Mouse (Mus musculus) embryonic facial prominence, embryonic 11.5 days (tissue): Measurements from ENCODE around the gene Rcn2. TPM values are rescaled to one million over a fixed set of nuclear protein-coding genes. Genes with fewer than 3 reads are reported as not detected.

Experiments
- ATAC-seq: fragments of 200-750 bp; cut with Nextera tagmentation; replicated peaks from 2 replicates; pipeline ENCODE4 v1.8.0; 2017; ENCODE audit warnings: low read depth; ENCODE audit not compliant: insufficient number of reproducible peaks, low FRiP score, low TSS enrichment
- DNase-seq: peaks from one replicate; pipeline ENCODE4 v3.0.0-alpha.2; 2015; ENCODE audit warnings: low spot score
- H3K27ac ChIP-seq: fragments of 300-500 bp; sonication (generic); replicated peaks from 2 replicates; pipeline ENCODE4 v1.5.1; 2014; ENCODE audit warnings: mild to moderate bottlenecking, low read depth, low read length, control low read depth
- H3K27me3 ChIP-seq: fragments of 300-500 bp; sonication (generic); 2 replicates; pipeline ENCODE4 v1.6.1; 2014; ENCODE audit warnings: mild to moderate bottlenecking, low read length, moderate library complexity, mixed read lengths; ENCODE audit not compliant: control insufficient read depth, insufficient read depth
- H3K36me3 ChIP-seq: fragments of 300-500 bp; sonication (generic); replicated peaks from 2 replicates; pipeline ENCODE4 v1.6.1; 2014; ENCODE audit warnings: low read depth, mild to moderate bottlenecking, low read length, moderate library complexity, mixed read lengths; ENCODE audit not compliant: control insufficient read depth, insufficient read depth
- H3K4me1 ChIP-seq: fragments of 300-500 bp; sonication (generic); 2 replicates; pipeline ENCODE4 v1.6.1; 2014; ENCODE audit warnings: low read length, mixed read lengths; ENCODE audit not compliant: control insufficient read depth, insufficient read depth
- H3K4me2 ChIP-seq: fragments of 300-500 bp; sonication (generic); 2 replicates; pipeline ENCODE4 v1.6.1; 2014; ENCODE audit warnings: low read depth, mild to moderate bottlenecking, control low read depth, low read length, moderate library complexity
- H3K4me3 ChIP-seq: fragments of 300-500 bp; sonication (generic); 2 replicates; pipeline ENCODE4 v1.5.1; 2014; ENCODE audit warnings: low read depth, low read length, control low read depth
- H3K9ac ChIP-seq: fragments of 300-500 bp; sonication (generic); replicated peaks from 2 replicates; pipeline ENCODE4 v1.6.1; 2014; ENCODE audit warnings: mild to moderate bottlenecking, control low read depth, low read length
- H3K9me3 ChIP-seq: fragments of 300-500 bp; sonication (generic); replicated peaks from 2 replicates; pipeline ENCODE4 v1.6.1; 2016; ENCODE audit warnings: mild to moderate bottlenecking, low read length, inconsistent platforms, mixed read lengths; ENCODE audit not compliant: control insufficient read depth
- WGBS: fragments of 180-500 bp; shearing (Covaris S2); extraction: QIAGEN DNeasy Blood & Tissue Kit; methylation state at CpG from one replicate; pipeline ENCODE4 v1.1.7; 2014; 5-methylcytosine and 5-hydroxymethylcytosine counted together
- polyA plus RNA-seq: library from polyadenylated mRNA; unstranded; fragments of >200 nt; fragmentation: Nextera tagmentation; extraction: Ambion mirVana; gene quantifications from 2 replicates; pipeline ENCODE4 v1.2.1, GENCODE M21; 2014

Rcn2 gene
- polyA plus RNA-seq, 1 experiment from 2014 or later, result 370 TPM

DNA sequence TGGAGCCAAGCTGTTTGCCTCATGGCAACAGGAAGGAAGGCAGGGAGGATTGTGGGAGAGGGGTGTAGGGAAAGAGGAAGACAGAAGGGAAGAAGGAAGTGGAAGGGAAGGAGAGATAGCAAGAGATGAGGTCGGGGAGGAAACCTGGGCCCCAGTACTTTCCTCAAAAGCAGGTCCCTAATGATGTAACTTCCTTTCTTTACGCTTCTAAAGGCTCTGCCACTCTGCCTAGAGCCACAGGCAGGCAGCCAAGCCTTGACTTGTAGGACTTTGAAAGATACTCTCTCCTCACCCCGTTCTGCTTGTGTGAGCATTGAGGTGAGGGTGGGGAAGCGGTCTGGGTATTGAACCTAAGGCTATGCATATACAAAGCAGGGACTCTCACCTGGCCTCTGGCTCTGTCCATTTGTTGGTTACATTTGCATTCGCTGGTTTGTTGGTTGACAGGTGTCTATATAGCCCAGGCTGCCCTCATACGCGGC lies 58.4 kb downstream of the Rcn2 start:
- H3K4me1 ChIP-seq, result no peaks in the 10 kb centered on the region
- no peak overlapping the region for H3K27ac ChIP-seq
- ATAC-seq (no peak), DNase-seq (no peak)
- 85% methylated on average over 7 of the region's 7 CpGs for WGBS
- no peak overlapping the region for H3K4me2 ChIP-seq
- no peaks in the 10 kb centered on the region for H3K9me3 ChIP-seq
- no peaks in the 10 kb centered on the region for H3K27me3 ChIP-seq
- no peaks in the 10 kb centered on the region for H3K36me3 ChIP-seq
- H3K4me3 ChIP-seq, result no peak overlapping the region
- no peak overlapping the region for H3K9ac ChIP-seq

- H3K27ac ChIP-seq, result no peak overlapping the region
- DNase-seq (no peak), ATAC-seq (no peak)
- no peaks in the 10 kb centered on the region for H3K4me1 ChIP-seq
- H3K9me3 ChIP-seq, result no peaks in the 10 kb centered on the region
- no peaks in the 10 kb centered on the region for H3K36me3 ChIP-seq
- no peak overlapping the region for H3K4me2 ChIP-seq
- H3K27me3 ChIP-seq, result no peaks in the 10 kb centered on the region
- H3K9ac ChIP-seq, result no peak overlapping the region
- no peak overlapping the region for H3K4me3 ChIP-seq
- WGBS, result 75% methylated on average over 4 of the region's 4 CpGs
Observed at GRCm38 (mm10) chr9:56101022-56101421, 59.4 kb downstream of the Rcn2 start.

DNA sequence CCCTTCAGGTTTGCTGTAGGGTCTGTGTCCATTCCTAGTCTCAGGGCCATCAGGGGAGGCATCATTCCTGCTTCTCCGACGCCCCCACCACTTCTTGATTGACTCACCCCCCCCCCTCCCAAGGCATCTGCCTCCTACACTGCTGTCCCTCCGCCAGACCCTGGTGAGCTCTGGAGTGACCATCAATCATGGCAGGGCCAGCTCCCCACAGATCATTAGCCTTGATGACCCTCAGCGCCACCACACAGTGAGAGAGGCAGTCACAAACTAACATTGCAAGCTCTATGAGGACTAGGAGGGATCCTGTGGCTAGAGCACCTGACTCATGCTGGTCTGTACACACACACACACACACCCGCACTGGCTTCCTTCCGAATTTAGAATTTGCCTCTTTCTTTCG lies 63.3 kb downstream of the Rcn2 start:
- Histone ChIP-seq H3K27ac (no peak overlapping the region), H3K27me3 (no peaks in the 10 kb centered on the region), H3K36me3 (no peaks in the 10 kb centered on the region), H3K4me2 (no peak overlapping the region), H3K4me1 (no peaks in the 10 kb centered on the region), H3K9me3 (no peaks in the 10 kb centered on the region), H3K9ac (no peak overlapping the region), H3K4me3 (no peak overlapping the region)
- no peak for ATAC-seq
- 80% methylated on average over 7 of the region's 7 CpGs for WGBS
- DNase-seq, result no peak

DNA sequence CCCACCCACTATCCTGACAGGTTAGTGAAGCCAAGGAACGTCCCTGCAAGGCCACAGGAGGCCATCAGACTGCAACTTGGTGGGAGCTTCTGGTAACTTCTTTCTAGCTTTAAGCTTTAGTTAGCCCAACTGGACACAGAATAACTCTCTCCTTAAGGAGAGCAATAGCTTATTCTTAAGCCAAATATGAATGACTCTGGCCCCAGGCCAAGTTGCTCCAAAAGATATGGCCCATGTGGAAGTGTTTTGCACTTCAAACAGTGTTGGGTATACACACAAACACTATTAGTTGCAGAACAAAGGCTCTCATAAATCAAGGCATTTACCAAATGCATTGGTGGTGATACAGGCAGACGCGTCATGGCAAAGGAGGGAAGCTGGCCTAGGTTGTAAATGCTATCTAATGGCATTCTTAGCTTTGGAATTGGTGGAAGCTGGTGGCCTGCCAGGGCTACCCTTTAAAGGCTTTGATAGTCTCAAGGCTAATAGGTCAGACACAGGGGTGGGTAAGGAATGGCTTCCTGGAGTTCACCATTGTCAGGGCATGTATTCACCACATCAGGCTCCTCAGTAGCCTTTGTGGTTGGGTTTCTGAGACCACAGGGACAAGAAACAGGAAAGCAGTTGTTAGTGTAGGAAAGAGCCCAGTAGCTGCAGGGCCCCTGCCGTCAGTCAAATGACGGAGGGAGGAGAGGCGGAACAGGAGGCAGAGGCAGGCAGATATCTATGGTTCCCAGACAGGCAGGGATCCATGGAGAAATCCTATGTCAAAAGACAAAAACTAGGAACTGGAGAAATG lies 64.8 kb downstream of the Rcn2 start:
- no peak for DNase-seq
- Histone ChIP-seq H3K9me3 (no peaks in the 10 kb centered on the region), H3K27ac (no peak overlapping the region), H3K9ac (no peak overlapping the region), H3K4me2 (no peak overlapping the region), H3K4me1 (no peaks in the 10 kb centered on the region), H3K27me3 (no peaks in the 10 kb centered on the region), H3K36me3 (no peaks in the 10 kb centered on the region), H3K4me3 (no peak overlapping the region)
- 77% methylated on average over 6 of the region's 6 CpGs for WGBS
- ATAC-seq, result no peak

DNA sequence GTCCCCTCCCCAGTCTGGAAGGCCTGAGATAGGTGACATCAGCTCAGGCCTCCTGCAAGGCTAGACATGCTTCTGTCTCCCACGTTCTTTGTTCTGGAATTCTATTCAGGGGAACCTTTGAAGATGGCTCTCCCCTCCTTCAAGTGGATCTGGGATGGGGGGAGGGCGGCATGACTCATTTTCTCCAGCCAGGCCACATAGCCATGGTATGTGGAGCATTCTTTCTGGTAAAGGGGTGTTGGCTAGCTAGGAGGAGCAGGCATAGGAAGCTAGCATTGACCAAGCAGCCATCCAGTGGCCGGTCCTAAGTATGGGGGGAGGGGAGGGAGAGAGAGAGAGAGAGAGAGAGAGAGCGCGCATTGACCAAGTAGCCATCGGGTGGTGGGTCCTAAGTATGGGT lies 65.9 kb downstream of the Rcn2 start:
- DNase-seq, result no peak

GRCm38 (mm10) chr9:56108174-56108573 lies 66.5 kb downstream of the Rcn2 start:
- WGBS, result 81% methylated on average over 5 of the region's 5 CpGs
- H3K4me2 ChIP-seq, result no peak overlapping the region
- ATAC-seq (0 out of 2 replicates have a peak, but pooled peaks have one; percentile 19), DNase-seq (no peak)
- H3K27ac ChIP-seq, result no peak overlapping the region
- no peaks in the 10 kb centered on the region; the same call in 1 of the 2 replicates for H3K4me1 ChIP-seq
- H3K4me3 ChIP-seq, result no peak overlapping the region
- no peak overlapping the region for H3K9ac ChIP-seq
- H3K27me3 ChIP-seq, result no peaks in the 10 kb centered on the region
- no peaks in the 10 kb centered on the region for H3K36me3 ChIP-seq
- no peaks in the 10 kb centered on the region for H3K9me3 ChIP-seq

More for the DNA sequence above, 65.9 kb downstream of the Rcn2 start:
- no peaks in the 10 kb centered on the region for H3K36me3 ChIP-seq
- no peak overlapping the region for H3K4me2 ChIP-seq
- WGBS, result 77% methylated on average over 6 of the region's 6 CpGs
- no peak overlapping the region for H3K4me3 ChIP-seq
- no peaks in the 10 kb centered on the region for H3K9me3 ChIP-seq
- ATAC-seq, result no peak
- H3K27ac ChIP-seq, result no peak overlapping the region
- H3K27me3 ChIP-seq, result no peaks in the 10 kb centered on the region
- no peak overlapping the region for H3K9ac ChIP-seq
- H3K4me1 ChIP-seq, result no peaks in the 10 kb centered on the region

Other genes starting within 250 kb of the Rcn2 start
- gene Scaper, start 103.7 kb upstream of the Rcn2 start, polyA plus RNA-seq, result 9.9 and 13.2 TPM in 2 replicates
- gene 4930563M21Rik, start 31.3 kb upstream of the Rcn2 start, polyA plus RNA-seq, result not detected in 2 replicates
- 0.31 and 0.32 TPM in 2 replicates for gene Pstpip1, start 48.1 kb downstream of the Rcn2 start, polyA plus RNA-seq
- gene Tspan3, start 123.6 kb downstream of the Rcn2 start, polyA plus RNA-seq, result 449 and 499 TPM in 2 replicates